Mouse (Mus musculus) adrenal gland, postnatal 4 days (tissue): ENCODE results near the gene Snx1. TPM values are rescaled to one million over a fixed set of nuclear protein-coding genes. Genes with fewer than 3 reads are reported as not detected.
A peak's percentile ranks its signal among the peaks of the same experiment; 100 is the strongest.

Experiments used
- DNase-seq, 2 experiments: peaks; one replicate each; pipeline ENCODE4 v3.0.0; 2021 to 2022; ENCODE audit warnings: low spot score in 2 of 2, mixed read lengths in 2 of 2
- total RNA-seq, 2 experiments: library from RNA; stranded (reverse); gene quantifications; 2 replicates each; pipeline ENCODE4 v1.2.3; 2021

The Snx1 gene
- total RNA-seq, 2 experiments from 2014 or later, result 107 to 111 TPM

DNA sequence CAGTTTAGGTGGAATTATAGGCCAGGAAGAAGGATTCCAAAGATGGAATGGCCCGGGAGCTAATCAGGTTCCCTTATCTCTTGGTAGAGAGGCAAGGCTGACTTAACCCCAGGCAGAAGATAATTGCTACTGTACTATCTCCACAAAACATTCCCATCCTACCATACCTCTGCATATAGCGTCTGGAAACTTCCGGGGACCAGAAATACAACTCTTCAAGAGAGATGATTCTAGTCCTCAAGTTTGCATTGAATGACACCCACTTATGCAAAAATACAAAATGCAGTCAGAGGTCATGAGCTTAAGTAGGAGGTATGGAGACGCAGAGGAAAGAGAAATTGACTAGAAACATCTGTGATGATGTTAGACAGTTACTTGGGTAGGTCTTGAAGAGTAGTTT, 1.5 kb upstream of the Snx1 start:
- no peak for DNase-seq

DNA sequence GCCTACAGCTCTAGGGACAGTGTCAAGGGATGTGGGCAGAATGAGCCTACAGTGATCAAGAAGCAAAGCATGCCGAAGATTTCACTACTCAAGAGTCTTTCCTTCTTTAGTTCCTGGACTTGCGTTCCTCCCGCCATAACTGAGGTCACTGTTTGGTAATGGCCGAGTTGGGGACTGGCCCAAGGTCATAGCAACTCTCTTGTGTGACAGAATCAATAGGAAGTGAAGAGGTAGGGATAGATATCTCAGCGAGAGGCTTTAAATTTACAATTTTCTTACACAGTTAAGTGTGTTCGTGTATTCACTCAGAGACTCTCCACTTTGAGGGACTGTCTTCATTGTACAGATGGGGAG, 783 bp upstream of the Snx1 start:
- DNase-seq, result no peak

- no peak for DNase-seq
Measured at GRCm38 (mm10) chr9:66125543-66126455, 588 bp downstream of the Snx1 start.

- peak; percentile 91 to 95 for DNase-seq
Measured at GRCm38 (mm10) chr9:66124681-66125542, 1.5 kb downstream of the Snx1 start.

- DNase-seq, result peak in 1 of 2 experiments; percentile 6
Measured at GRCm38 (mm10) chr9:66124111-66124531, 2.3 kb downstream of the Snx1 start.

- no peak for DNase-seq
Measured at GRCm38 (mm10) chr9:66123648-66124047, 2.7 kb downstream of the Snx1 start.

DNA sequence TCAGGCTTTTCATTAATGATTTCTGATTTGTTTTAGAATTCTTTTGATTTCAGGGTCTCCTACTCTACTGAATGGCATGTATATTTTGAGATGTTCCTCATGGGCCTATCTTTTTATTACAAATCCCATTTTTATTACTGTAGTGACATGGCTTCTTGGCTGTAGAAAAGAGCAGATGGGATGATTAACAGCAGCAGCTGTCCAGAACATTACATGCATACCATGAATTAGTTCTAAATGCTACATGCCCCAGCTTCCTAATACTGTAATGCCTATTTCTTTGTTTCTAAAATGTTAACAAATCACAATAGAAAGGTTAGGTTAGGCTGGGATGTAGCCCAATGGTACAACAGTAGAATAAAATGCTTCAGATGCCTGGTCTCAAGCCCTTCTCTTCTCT, 5.0 kb downstream of the Snx1 start:
- no peak for DNase-seq

DNA sequence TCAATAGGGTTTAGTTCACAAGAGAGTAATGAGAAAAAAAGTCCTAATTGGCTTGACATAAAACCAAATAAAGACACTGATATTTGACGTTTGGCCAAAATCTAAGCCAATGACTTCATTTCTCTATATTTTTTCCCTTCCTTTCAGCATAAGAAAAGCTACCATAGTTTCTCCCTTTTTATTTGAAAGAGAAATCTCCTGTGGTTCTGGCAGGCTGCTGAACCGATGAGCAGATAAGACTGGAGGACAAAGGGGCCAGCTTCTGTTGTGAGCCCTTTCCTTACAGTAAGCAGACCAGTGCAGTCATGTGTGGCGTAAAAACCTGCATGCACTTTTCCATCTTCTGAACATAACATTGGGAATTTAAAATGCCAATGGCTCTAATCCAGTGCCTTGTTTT, 5.4 kb downstream of the Snx1 start:
- DNase-seq, result no peak

GRCm38 (mm10) chr9:66120106-66120505, 6.3 kb downstream of the Snx1 start:
- no peak for DNase-seq

- DNase-seq, result no peak
Measured at GRCm38 (mm10) chr9:66119498-66119897, 6.9 kb downstream of the Snx1 start.

- no peak for DNase-seq
Measured at GRCm38 (mm10) chr9:66116890-66117289, 9.5 kb downstream of the Snx1 start.

DNA sequence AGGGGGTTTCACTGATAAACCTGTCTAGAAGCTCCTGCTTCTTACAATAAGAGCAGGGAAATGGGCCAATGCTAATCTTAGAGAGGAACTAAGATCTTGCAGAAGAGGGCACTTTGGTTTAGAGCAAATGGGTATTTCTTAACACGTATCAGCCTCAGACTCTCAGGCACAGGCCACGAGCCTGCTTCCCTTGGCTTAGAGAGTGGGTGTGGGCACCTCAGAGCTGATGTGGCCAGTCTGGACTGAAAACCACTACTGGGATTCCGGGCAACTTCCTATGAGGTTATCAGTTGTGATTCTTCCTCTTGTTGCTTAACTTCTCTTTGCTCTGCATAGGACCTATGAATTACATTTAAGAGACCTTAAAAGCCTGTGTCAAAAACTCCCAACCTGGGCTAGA, 12.0 kb downstream of the Snx1 start:
- DNase-seq, result no peak

GRCm38 (mm10) chr9:66110611-66111379, 15.6 kb downstream of the Snx1 start:
- DNase-seq, result no peak

DNA sequence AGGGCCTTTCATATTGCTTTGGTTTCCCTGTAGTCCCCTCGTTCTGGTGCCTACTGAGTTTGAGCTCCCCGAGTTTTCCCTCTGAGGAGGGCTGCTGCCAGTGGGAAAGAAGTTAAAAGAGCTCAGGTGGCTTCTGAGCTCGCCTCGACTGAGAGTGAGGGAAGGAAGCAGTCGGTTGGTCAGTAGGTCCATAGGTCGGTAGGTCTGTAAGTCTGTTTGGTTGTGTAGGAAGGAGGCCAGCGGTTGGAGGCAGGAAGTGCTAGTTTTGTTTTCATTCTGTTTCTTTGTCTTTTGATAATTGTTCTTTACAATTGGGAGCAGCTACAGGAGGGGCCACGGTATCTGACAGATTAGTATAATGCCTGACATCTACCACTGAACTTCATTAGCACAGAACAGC, 16.3 kb downstream of the Snx1 start:
- DNase-seq, result no peak

- DNase-seq, result no peak
Measured at GRCm38 (mm10) chr9:66109574-66109973, 16.8 kb downstream of the Snx1 start.

DNA sequence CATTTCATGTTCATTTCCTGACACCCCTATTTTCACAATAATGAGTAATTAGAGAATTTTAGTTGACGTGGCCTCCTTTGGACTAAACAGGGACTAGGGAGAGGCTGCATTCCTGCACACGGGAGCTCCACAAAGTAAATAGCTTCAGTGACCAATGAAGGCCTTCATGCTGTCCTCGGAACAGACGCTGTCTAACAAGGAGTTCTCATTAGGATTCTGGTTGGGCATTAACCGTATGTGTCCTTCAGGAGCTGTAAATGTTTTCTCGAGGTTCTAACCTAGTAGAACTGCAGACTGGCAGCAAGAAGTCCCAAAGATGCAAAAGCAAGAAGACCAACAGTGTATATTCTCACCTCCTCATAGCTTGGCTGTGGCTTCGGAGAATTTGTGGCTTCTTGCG, 21.2 kb downstream of the Snx1 start:
- DNase-seq, result no peak

DNA sequence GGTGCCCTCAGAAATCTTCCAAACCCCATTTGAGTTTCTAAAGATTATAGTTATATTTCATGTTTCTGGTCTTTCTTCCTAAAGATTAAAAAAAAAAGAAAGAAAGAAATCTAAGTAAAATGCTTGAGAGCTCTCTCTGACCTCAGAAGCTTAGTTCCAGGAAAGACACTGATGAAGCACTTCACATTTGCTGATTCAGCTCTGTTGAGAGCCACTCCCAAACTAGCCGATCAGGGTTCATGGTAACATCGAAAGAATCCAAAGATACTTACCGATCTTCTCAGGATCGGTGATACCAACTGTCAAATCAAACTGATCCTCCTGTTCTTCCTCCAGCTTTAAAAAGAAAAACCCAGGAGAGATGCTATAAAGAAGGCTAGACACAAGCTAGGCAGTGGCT, 21.8 kb downstream of the Snx1 start:
- DNase-seq, result no peak

DNA sequence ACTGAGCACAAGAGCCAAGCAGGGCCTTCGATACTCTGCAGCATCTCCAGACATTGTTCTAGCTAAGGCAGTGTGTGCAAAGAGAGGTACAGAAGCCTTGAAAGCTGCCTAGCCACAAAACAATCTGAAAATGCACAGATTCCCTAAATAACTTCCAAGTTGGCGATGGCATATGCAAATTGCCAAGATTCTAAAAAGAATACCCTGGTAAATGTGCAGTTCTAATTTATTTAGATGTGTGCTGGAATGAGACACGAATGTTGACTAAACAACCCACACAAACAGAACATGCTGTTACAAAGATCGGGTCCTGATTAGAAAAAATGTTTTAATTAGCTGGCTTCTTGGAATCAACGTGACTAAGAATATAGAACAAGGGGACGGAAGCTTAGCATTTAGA, 23.7 kb downstream of the Snx1 start:
- DNase-seq, result no peak

DNA sequence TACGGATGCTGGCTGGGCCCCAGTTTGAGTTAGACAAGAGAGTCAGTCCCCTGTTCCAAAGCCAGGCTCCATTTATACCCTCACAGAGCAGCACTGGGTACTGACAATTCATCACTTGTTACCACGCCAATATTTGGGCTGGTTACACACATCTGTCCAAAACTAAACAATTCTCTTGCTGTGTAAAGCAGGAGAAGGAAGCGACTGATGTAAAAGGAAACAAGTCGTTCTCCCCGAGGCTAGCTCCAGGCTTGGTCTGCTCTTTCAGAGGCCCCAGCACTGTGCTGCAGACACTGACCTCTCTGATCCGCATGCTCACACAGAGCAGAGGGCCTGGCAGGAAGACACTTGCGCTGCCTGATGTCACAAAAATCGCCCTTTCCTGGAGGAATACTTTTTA, 24.8 kb downstream of the Snx1 start:
- DNase-seq, result no peak

GRCm38 (mm10) chr9:66092664-66093063, 33.7 kb downstream of the Snx1 start:
- DNase-seq, result no peak
